Mouse (Mus musculus) stomach, embryonic 15.5 days (tissue): ENCODE measurements around the gene Nckipsd. TPM values are rescaled to one million over a fixed set of nuclear protein-coding genes. Genes with fewer than 3 reads are reported as not detected.

ENCODE experiments used
- ATAC-seq: fragments of 200-750 bp; cut with Nextera tagmentation; 2 replicates; pipeline ENCODE4 v1.8.0; 2017; ENCODE audit warnings: low read depth, moderate number of reproducible peaks, moderate TSS enrichment; ENCODE audit not compliant: insufficient read depth, low FRiP score
- H3K27ac ChIP-seq: fragments of 300-500 bp; sonication (generic); 2 replicates; pipeline ENCODE4 v1.5.1; 2015; ENCODE audit warnings: mild to moderate bottlenecking, inconsistent platforms
- H3K27me3 ChIP-seq: fragments of 300-500 bp; sonication (generic); replicated peaks from 2 replicates; pipeline ENCODE4 v1.6.1; 2015; ENCODE audit warnings: inconsistent platforms
- H3K36me3 ChIP-seq: fragments of 300-500 bp; sonication (generic); 2 replicates; pipeline ENCODE4 v1.6.1; 2015; ENCODE audit warnings: inconsistent platforms
- H3K4me1 ChIP-seq: fragments of 300-500 bp; sonication (generic); 2 replicates; pipeline ENCODE4 v1.6.1; 2015; ENCODE audit warnings: inconsistent platforms
- H3K4me2 ChIP-seq: fragments of 300-500 bp; sonication (generic); 2 replicates; pipeline ENCODE4 v1.6.1; 2015; ENCODE audit warnings: mild to moderate bottlenecking, inconsistent platforms
- H3K4me3 ChIP-seq: fragments of 300-500 bp; sonication (generic); replicated peaks from 2 replicates; pipeline ENCODE4 v1.5.1; 2015; ENCODE audit warnings: inconsistent platforms
- H3K9ac ChIP-seq: fragments of 300-500 bp; sonication (generic); 2 replicates; pipeline ENCODE4 v1.6.1; 2015; ENCODE audit warnings: inconsistent platforms
- H3K9me3 ChIP-seq: fragments of 300-500 bp; sonication (generic); 2 replicates; pipeline ENCODE4 v1.6.1; 2016; ENCODE audit warnings: inconsistent platforms
- WGBS: fragments of 180-500 bp; shearing (Covaris S2); methylation state at CpG from one replicate; pipeline ENCODE4 v1.1.7; 2015; 5-methylcytosine and 5-hydroxymethylcytosine counted together
- polyA plus RNA-seq: library from polyadenylated mRNA; unstranded; fragments of >200 nt; fragmentation: Nextera tagmentation; extraction: Ambion mirVana; gene quantifications from 2 replicates; pipeline ENCODE4 v1.2.1, GENCODE M21; 2015

Nckipsd gene
- polyA plus RNA-seq, 1 experiment from 2014 or later: 13.0 TPM

GRCm38 (mm10) chr9:108786494-108786893 is 21.7 kb upstream of the Nckipsd start:
- Histone ChIP-seq H3K9me3 (no peaks in the 10 kb centered on the region), H3K4me1 (peaks cover 33% of the 10 kb centered on the region), H3K4me3 (no peak overlapping the region), H3K4me2 (no peak overlapping the region), H3K27me3 (no peaks in the 10 kb centered on the region), H3K9ac (no peak overlapping the region), H3K36me3 (no peaks in the 10 kb centered on the region), H3K27ac (no peak overlapping the region)
- 82% methylated on average over 1 of the region's 1 CpGs for WGBS
- no peak for ATAC-seq

GRCm38 (mm10) chr9:108787080-108787479 is 21.1 kb upstream of the Nckipsd start:
- no peak overlapping the region for H3K4me2 ChIP-seq
- H3K4me3 ChIP-seq: no peak overlapping the region
- ATAC-seq: no peak
- WGBS: 84% methylated on average over 2 of the region's 2 CpGs
- no peaks in the 10 kb centered on the region for H3K27me3 ChIP-seq
- no peaks in the 10 kb centered on the region for H3K9me3 ChIP-seq
- H3K36me3 ChIP-seq: no peaks in the 10 kb centered on the region
- H3K27ac ChIP-seq: no peak overlapping the region
- H3K4me1 ChIP-seq: peaks cover 29% of the 10 kb centered on the region
- H3K9ac ChIP-seq: no peak overlapping the region

GRCm38 (mm10) chr9:108788713-108789112 is 19.5 kb upstream of the Nckipsd start:
- no peak overlapping the region for H3K4me3 ChIP-seq
- 57% methylated on average over 3 of the region's 3 CpGs for WGBS
- no peak for ATAC-seq
- no peaks in the 10 kb centered on the region for H3K36me3 ChIP-seq
- H3K9ac ChIP-seq: no peak overlapping the region
- no peak overlapping the region for H3K4me2 ChIP-seq
- no peaks in the 10 kb centered on the region for H3K27me3 ChIP-seq
- H3K9me3 ChIP-seq: no peaks in the 10 kb centered on the region
- no peak overlapping the region for H3K27ac ChIP-seq
- H3K4me1 ChIP-seq: peaks cover 27% of the 10 kb centered on the region

DNA sequence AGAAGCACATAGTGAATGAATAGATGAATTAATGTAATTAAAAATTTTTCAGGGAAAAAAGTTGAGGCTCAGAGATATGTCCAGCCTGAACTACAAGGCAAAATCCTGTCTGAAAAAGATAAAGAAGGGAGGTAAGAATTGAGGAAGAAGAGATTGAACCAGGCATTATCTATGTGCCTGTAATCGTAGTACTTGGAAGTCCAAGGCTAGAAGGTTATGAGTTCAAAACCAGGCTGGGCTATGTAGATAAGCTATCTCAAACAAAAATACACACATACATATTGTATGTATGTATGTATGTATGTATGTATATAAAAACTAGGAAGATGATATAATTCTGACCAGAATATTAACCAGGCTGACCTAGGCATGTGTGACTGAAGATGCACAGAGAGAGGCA is 15.9 kb upstream of the Nckipsd start:
- Histone ChIP-seq H3K27me3 (no peaks in the 10 kb centered on the region), H3K27ac (no peak overlapping the region), H3K9ac (no peak overlapping the region), H3K9me3 (no peaks in the 10 kb centered on the region), H3K36me3 (peaks cover 3% of the 10 kb centered on the region), H3K4me1 (peaks cover 37% of the 10 kb centered on the region), H3K4me3 (no peak overlapping the region), H3K4me2 (no peak overlapping the region)
- WGBS: 70% methylated on average over 1 of the region's 1 CpGs
- no peak for ATAC-seq

DNA sequence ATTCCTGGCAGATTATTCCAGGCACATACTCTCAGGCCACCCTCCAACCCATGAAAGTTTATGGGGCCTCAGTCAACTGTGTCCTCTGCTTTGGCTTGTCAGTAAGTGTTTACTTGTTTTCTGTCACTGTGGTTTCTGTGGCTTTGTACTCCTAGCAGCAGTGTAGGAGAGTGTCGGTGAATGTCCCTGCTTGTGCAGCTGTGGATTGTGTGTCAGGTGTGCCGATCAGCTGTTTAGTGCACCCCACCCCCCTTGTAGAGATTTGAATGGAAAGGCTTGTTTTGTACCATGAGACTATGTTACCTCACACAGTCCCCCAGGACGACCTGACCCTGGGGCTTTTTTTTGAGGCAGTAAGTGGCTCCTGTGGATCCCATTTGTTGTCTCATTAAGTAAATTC is 15.4 kb upstream of the Nckipsd start:
- H3K36me3 ChIP-seq: peaks cover 8% of the 10 kb centered on the region
- H3K4me3 ChIP-seq: no peak overlapping the region
- no peak for ATAC-seq
- no peaks in the 10 kb centered on the region for H3K9me3 ChIP-seq
- H3K27ac ChIP-seq: no peak overlapping the region
- WGBS: 45% methylated on average over 3 of the region's 3 CpGs
- H3K4me2 ChIP-seq: no peak overlapping the region
- H3K9ac ChIP-seq: no peak overlapping the region
- no peaks in the 10 kb centered on the region for H3K27me3 ChIP-seq
- H3K4me1 ChIP-seq: peaks cover 37% of the 10 kb centered on the region

DNA sequence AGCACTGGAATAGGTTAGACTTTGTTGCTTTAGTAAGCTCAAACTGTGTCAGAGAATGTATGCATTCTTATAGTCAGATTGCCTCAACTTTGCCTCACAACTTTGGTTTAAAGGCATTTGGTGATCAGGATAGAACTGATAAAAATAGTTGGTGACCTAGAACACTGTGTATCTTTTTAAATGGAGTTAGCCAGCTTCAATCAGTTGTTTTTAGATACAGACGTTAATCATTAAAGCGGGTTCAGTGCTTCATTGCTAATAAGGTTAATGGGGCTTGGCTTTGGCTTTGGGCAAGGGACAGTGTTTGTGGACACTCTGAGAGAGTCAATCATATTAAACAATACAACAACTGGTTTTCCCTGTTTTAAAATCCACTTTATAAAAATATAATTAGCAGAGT is 12.9 kb upstream of the Nckipsd start:
- peaks cover 29% of the 10 kb centered on the region for H3K36me3 ChIP-seq
- no peaks in the 10 kb centered on the region for H3K27me3 ChIP-seq
- ATAC-seq: no peak
- H3K27ac ChIP-seq: peak overlapping the region; percentile 33; the same call in 1 of the 2 replicates
- H3K9ac ChIP-seq: no peak overlapping the region
- no peak overlapping the region for H3K4me3 ChIP-seq
- no peaks in the 10 kb centered on the region for H3K9me3 ChIP-seq
- peaks cover 25% of the 10 kb centered on the region for H3K4me1 ChIP-seq
- H3K4me2 ChIP-seq: peak overlapping the region; percentile 39; the same call in 1 of the 2 replicates
- WGBS: 59% methylated on average over 2 of the region's 2 CpGs

GRCm38 (mm10) chr9:108795762-108796161 is 12.4 kb upstream of the Nckipsd start:
- Histone ChIP-seq H3K27me3 (no peaks in the 10 kb centered on the region), H3K9ac (no peak overlapping the region), H3K4me2 (peak overlapping the region; percentile 39), H3K9me3 (no peaks in the 10 kb centered on the region), H3K4me3 (no peak overlapping the region; the same call in 1 of the 2 replicates), H3K36me3 (peaks cover 29% of the 10 kb centered on the region), H3K4me1 (peaks cover 25% of the 10 kb centered on the region), H3K27ac (peak overlapping the region; percentile 73)
- 35% methylated on average over 11 of the region's 11 CpGs for WGBS
- ATAC-seq: peak; percentile 85

DNA sequence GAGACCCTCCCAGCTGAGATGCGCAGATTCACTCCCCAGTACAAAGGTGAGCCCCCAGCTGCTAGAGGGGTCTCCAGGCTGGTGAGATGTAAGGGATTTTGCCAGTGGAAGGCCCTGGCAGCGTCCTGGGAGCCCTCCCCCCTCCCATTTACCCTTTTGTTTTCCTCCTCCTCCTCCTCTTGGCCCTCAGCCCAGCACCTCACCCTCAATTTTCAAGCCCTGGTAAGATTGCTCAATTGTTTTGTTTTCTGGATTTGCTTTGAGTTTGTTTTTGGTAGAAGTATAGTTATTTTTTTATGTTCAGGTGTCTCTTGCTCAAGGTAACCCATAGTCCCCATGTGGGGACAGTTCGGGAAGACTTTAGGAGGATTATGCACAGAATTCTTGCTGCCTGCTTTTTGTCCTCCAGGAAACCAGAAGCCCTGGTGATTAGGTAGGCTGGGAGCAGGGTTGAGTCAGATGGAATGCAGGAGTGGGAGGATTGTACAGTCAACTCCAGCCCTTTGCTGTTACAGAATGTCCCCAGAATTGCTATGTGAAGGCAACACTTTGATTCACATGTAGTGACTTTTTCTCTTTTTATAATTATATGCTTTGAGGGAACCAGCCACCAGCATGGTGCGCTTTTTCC is 11.7 kb upstream of the Nckipsd start:
- Histone ChIP-seq H3K27ac (peak overlapping the region; percentile 73), H3K4me3 (no peak overlapping the region; the same call in 1 of the 2 replicates), H3K9me3 (no peaks in the 10 kb centered on the region), H3K36me3 (peaks cover 29% of the 10 kb centered on the region), H3K4me1 (peaks cover 25% of the 10 kb centered on the region), H3K27me3 (no peaks in the 10 kb centered on the region), H3K9ac (no peak overlapping the region), H3K4me2 (peak overlapping the region; percentile 39)
- ATAC-seq: no peak
- 81% methylated on average over 4 of the region's 4 CpGs for WGBS

- WGBS: 82% methylated on average over 7 of the region's 7 CpGs
- Histone ChIP-seq H3K9ac (no peak overlapping the region), H3K9me3 (no peaks in the 10 kb centered on the region), H3K4me2 (no peak overlapping the region), H3K4me3 (no peak overlapping the region), H3K27ac (no peak overlapping the region), H3K27me3 (no peaks in the 10 kb centered on the region), H3K36me3 (peaks cover 29% of the 10 kb centered on the region), H3K4me1 (peaks cover 25% of the 10 kb centered on the region)
- no peak for ATAC-seq
Observed at GRCm38 (mm10) chr9:108797477-108797876, 10.7 kb upstream of the Nckipsd start.

GRCm38 (mm10) chr9:108798508-108799075 is 9.6 kb upstream of the Nckipsd start:
- Histone ChIP-seq H3K36me3 (peaks cover 29% of the 10 kb centered on the region), H3K4me3 (no peak overlapping the region), H3K9me3 (no peaks in the 10 kb centered on the region), H3K9ac (no peak overlapping the region), H3K27ac (no peak overlapping the region), H3K4me1 (peaks cover 22% of the 10 kb centered on the region), H3K27me3 (no peaks in the 10 kb centered on the region), H3K4me2 (no peak overlapping the region)
- WGBS: 75% methylated on average over 5 of the region's 5 CpGs
- no peak for ATAC-seq

GRCm38 (mm10) chr9:108799564-108799963 is 8.6 kb upstream of the Nckipsd start:
- no peak for ATAC-seq
- Histone ChIP-seq H3K27ac (no peak overlapping the region), H3K27me3 (no peaks in the 10 kb centered on the region), H3K36me3 (peaks cover 36% of the 10 kb centered on the region), H3K4me2 (no peak overlapping the region), H3K4me3 (no peak overlapping the region), H3K4me1 (peaks cover 14% of the 10 kb centered on the region), H3K9ac (no peak overlapping the region), H3K9me3 (no peaks in the 10 kb centered on the region)
- 75% methylated on average over 3 of the region's 3 CpGs for WGBS

DNA sequence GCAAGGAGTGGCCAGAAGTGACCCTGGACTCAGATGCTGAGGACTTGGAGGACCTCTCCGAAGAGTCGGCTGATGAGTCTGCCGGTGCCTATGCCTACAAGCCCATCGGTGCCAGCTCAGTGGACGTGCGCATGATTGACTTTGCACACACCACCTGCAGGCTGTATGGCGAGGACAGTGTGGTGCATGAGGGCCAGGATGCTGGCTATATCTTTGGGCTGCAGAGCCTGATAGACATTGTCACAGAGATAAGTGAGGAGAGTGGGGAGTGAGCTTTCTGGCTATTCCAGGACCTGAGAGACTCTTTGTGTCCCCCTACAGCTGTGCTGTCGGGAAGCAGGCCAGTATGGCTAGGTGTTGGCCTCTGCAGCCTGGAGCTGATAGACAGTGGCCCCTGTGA is 2.4 kb upstream of the Nckipsd start:
- H3K4me2 ChIP-seq: no peak overlapping the region
- no peaks in the 10 kb centered on the region for H3K27me3 ChIP-seq
- 85% methylated on average over 8 of the region's 8 CpGs for WGBS
- no peaks in the 10 kb centered on the region for H3K9me3 ChIP-seq
- no peak overlapping the region for H3K27ac ChIP-seq
- no peak for ATAC-seq
- peaks cover 23% of the 10 kb centered on the region for H3K4me1 ChIP-seq
- H3K36me3 ChIP-seq: peaks cover 25% of the 10 kb centered on the region
- H3K9ac ChIP-seq: no peak overlapping the region
- H3K4me3 ChIP-seq: no peak overlapping the region
